Mouse (Mus musculus) C2C12 (cell line): ENCODE measurements around the gene Cep170b.

Experiments used
- CEBPB ChIP-seq: IDR thresholded peaks from one replicate; pipeline ENCODE4 v1.6.1; 2011; ENCODE audit warnings: low read depth, mild to moderate bottlenecking, control low read depth, moderate library complexity
- CTCF ChIP-seq: IDR thresholded peaks from one replicate; pipeline ENCODE4 v1.5.1; 2011; ENCODE audit not compliant: control insufficient read depth, insufficient read depth, insufficient read length
- MAX ChIP-seq: IDR thresholded peaks from one replicate; pipeline ENCODE4 v1.6.1; 2011; ENCODE audit warnings: mild to moderate bottlenecking, control low read depth
- MYOD1 ChIP-seq: IDR thresholded peaks from one replicate; pipeline ENCODE4 v1.6.1; 2011; ENCODE audit warnings: low read depth; ENCODE audit not compliant: control insufficient read depth, insufficient read length
- USF1 ChIP-seq: IDR thresholded peaks from one replicate; pipeline ENCODE4 v1.6.1; 2011; ENCODE audit warnings: low read depth, mild to moderate bottlenecking, control low read depth, moderate library complexity

GRCm38 (mm10) chr12:112672744-112673575, 47.3 kb upstream of the Cep170b start:
- TF ChIP-seq USF1 (no peak), CTCF (no peak), CEBPB (no peak), MAX (no peak), MYOD1 (no peak)
